Mouse (Mus musculus): ENCODE measurements around the gene Otub1.

DNA sequence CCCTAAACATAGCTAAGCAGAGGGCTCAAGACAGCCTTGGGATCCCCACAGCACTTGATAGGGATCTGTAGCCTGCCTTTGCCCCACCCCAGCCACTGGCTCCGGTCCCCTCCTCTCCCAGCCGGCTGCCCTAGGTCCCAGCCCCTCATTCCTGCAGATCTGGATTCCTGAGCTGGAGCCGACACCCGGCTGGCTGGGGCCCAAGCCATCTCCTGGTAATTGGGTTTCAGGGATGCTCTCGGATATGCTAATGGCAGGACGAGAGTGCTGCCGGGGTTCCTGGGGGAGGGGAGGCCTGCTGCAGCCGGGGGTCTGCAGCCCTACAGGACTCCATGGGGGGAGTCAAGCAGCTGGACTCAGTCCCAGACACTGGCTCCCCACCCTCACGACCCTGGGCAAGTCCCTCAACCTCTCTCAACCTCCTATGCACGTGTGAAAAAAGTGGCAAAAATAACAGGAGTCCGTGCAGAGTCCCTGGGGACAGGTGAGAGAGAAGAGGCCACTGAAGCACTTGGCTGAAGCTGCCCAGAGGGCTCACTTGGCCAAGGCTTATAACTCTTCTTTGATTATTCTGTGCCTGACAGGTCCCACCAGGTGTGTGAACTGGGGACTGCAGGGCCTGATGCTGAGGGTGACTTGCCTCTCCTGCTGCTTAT, 29.9 kb downstream of the Otub1 start:
- TF ChIP-seq CTCF (IDR thresholded peaks at IDR 0.05; ENCODE audit: low read depth) (no peak), EP300 (IDR thresholded peaks at IDR 0.05; ENCODE audit: low read depth) (no peak)
